Mouse (Mus musculus): ENCODE data around the gene Lsm7.

GRCm38 (mm10) chr10:80812391-80813041, 42.5 kb downstream of the Lsm7 start:
- TF ChIP-seq GATA1 (IDR thresholded peaks at IDR 0.05; ENCODE audit: borderline replicate concordance, low read length) (no peak), FLI1 (IDR thresholded peaks at IDR 0.05; ENCODE audit: low read length) (no peak)
